Comparison of ENCODE assay signal across 8 mouse cellular contexts in the genomic region with DNA sequence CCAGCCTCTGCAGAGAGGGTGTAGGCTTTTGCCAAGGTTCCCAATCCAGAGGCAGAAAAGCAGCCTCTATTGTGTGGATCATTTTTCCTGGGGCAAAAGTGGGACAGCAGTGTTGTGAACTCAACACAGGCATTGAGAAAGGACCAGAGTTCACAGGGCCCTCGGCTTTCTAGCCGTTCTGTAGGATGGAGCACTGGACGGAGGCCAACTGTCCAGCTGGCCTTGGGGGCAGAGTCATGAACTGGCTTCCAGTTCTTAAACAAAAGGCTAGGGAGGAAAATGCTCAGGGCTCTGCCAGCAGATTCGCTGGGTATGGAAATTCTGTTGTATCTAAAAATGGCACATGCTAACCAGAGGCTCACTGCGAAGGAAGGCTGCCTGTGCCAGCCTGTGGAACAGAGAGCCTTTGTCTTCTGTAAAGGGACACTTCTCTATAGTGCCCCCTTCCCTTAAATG. TPM values are rescaled to one million over a fixed set of nuclear protein-coding genes. Genes with fewer than 3 reads are reported as not detected.
DNase-seq lines count a peak whose midpoint lies in the region; ATAC-seq lines count a peak whose summit lies in the region.

No protein-coding gene starts in this region.

- WGBS in midbrain, embryonic 12.5 days = 59% methylated on average over 5 of the region's 5 CpGs
- 85% methylated on average over 5 of the region's 5 CpGs for WGBS in midbrain, embryonic 10.5 days
- 14% methylated on average over 5 of the region's 5 CpGs for WGBS in forebrain, embryonic 16.5 days
- 59% methylated on average over 5 of the region's 5 CpGs for WGBS in liver, embryonic 12.5 days (ENCODE audit: insufficient replicate concordance)

- H3K4me2 ChIP-seq in midbrain, embryonic 12.5 days (replicated peaks) = no peak overlapping the region
- H3K4me2 ChIP-seq in forebrain, embryonic 16.5 days (ENCODE audit: low read length) = no peak overlapping the region
- no peak overlapping the region for H3K4me2 ChIP-seq in liver, embryonic 12.5 days

- no peak for DNase-seq in midbrain, embryonic 10.5 days (ENCODE audit: low spot score)
- DNase-seq in heart, postnatal 14 days = peak; percentile 67 to 73
- DNase-seq in kidney, postnatal 36 days = peak; percentile 85 to 86
- DNase-seq in retina, embryonic 14.5 days (ENCODE audit: low spot score) = peak; percentile 26
- no peak for DNase-seq in thymus, postnatal 36 days

- H3K27me3 ChIP-seq in midbrain, embryonic 12.5 days = no peaks in the 10 kb centered on the region
- no peaks in the 10 kb centered on the region for H3K27me3 ChIP-seq in midbrain, embryonic 10.5 days (ENCODE audit: low read depth, poor library complexity, severe bottlenecking)
- no peaks in the 10 kb centered on the region for H3K27me3 ChIP-seq in forebrain, embryonic 16.5 days (replicated peaks; ENCODE audit: control insufficient read depth, insufficient read depth, low read length)
- no peaks in the 10 kb centered on the region for H3K27me3 ChIP-seq in liver, embryonic 12.5 days (replicated peaks)

- H3K36me3 ChIP-seq in midbrain, embryonic 12.5 days = no peaks in the 10 kb centered on the region
- H3K36me3 ChIP-seq in midbrain, embryonic 10.5 days = no peaks in the 10 kb centered on the region
- H3K36me3 ChIP-seq in forebrain, embryonic 16.5 days (ENCODE audit: control insufficient read depth, insufficient read depth) = no peaks in the 10 kb centered on the region
- H3K36me3 ChIP-seq in liver, embryonic 12.5 days = no peaks in the 10 kb centered on the region

- peak; percentile 61 for ATAC-seq in midbrain, embryonic 12.5 days (ENCODE audit: low FRiP score, low read depth)
- peak; percentile 91 for ATAC-seq in forebrain, embryonic 16.5 days
- ATAC-seq in liver, embryonic 12.5 days = peak; percentile 57; the same call in 1 of the 2 replicates

- no peak overlapping the region for H3K4me3 ChIP-seq in midbrain, embryonic 12.5 days
- no peak overlapping the region for H3K4me3 ChIP-seq in midbrain, embryonic 10.5 days
- H3K4me3 ChIP-seq in forebrain, embryonic 16.5 days (replicated peaks; ENCODE audit: low read length) = no peak overlapping the region
- H3K4me3 ChIP-seq in liver, embryonic 12.5 days = no peak overlapping the region

- H3K27ac ChIP-seq in midbrain, embryonic 12.5 days (replicated peaks) = peak overlapping the region; percentile 7
- H3K27ac ChIP-seq in midbrain, embryonic 10.5 days (replicated peaks) = no peak overlapping the region; the same call in 1 of the 2 replicates
- H3K27ac ChIP-seq in forebrain, embryonic 16.5 days (ENCODE audit: low read length) = peak overlapping the region; percentile 75
- no peak overlapping the region for H3K27ac ChIP-seq in liver, embryonic 12.5 days

- H3K9ac ChIP-seq in midbrain, embryonic 12.5 days (replicated peaks) = no peak overlapping the region
- H3K9ac ChIP-seq in forebrain, embryonic 16.5 days (replicated peaks; ENCODE audit: low read depth, low read length) = no peak overlapping the region
- no peak overlapping the region for H3K9ac ChIP-seq in liver, embryonic 12.5 days

- H3K4me1 ChIP-seq in midbrain, embryonic 12.5 days = peaks cover 6% of the 10 kb centered on the region; the same call in 1 of the 2 replicates
- H3K4me1 ChIP-seq in midbrain, embryonic 10.5 days = peaks cover 15% of the 10 kb centered on the region
- H3K4me1 ChIP-seq in forebrain, embryonic 16.5 days (replicated peaks; ENCODE audit: control insufficient read depth, insufficient read depth, low read length) = peaks cover 12% of the 10 kb centered on the region
- peaks cover 12% of the 10 kb centered on the region; the same call in 1 of the 2 replicates for H3K4me1 ChIP-seq in liver, embryonic 12.5 days

- intact Hi-C loops in heart, postnatal 14 days (cut with DNase I) = loop anchor here (10.0 kb wide), 2 partner anchors 266 to 1876 kb away; a partner anchor contains a TSS

- no peaks in the 10 kb centered on the region for H3K9me3 ChIP-seq in midbrain, embryonic 12.5 days
- no peaks in the 10 kb centered on the region for H3K9me3 ChIP-seq in midbrain, embryonic 10.5 days (replicated peaks)
- H3K9me3 ChIP-seq in forebrain, embryonic 16.5 days (ENCODE audit: control insufficient read depth, low read length) = no peaks in the 10 kb centered on the region
- no peaks in the 10 kb centered on the region for H3K9me3 ChIP-seq in liver, embryonic 12.5 days (replicated peaks)

RNA-seq across cellular contexts. Expression of a gene that starts 20.5 kb away (rescaled TPM):
- 79.0 and 79.4 TPM in 2 replicates for polyA plus RNA-seq in midbrain, embryonic 12.5 days (2016; fragmentation: Nextera tagmentation; extraction: Ambion mirVana)
- 71.3 and 77.9 TPM in 2 replicates for polyA plus RNA-seq in midbrain, embryonic 10.5 days (2016; fragmentation: Nextera tagmentation; extraction: Ambion mirVana)
- 112 TPM in 2 replicates for polyA plus RNA-seq in forebrain, embryonic 16.5 days (2015; fragmentation: Nextera tagmentation; extraction: Ambion mirVana)
- 10 to 100 TPM; 52.5 to 54.7 TPM for total RNA-seq in heart, postnatal 14 days (2021)
- polyA plus RNA-seq in liver, embryonic 12.5 days (2016; fragmentation: Nextera tagmentation; extraction: Ambion mirVana) = 44.1 and 45.4 TPM in 2 replicates

Comparison
In these comparisons a context has a peak if more than half of its experiments do, and no peak if none do; other contexts are left out.
1. H3K27ac ChIP-seq: peak in midbrain, embryonic 12.5 days (single experiment) and forebrain, embryonic 16.5 days (single experiment); none in midbrain, embryonic 10.5 days (single experiment) and liver, embryonic 12.5 days (single experiment).
2. DNase-seq: peak in heart, postnatal 14 days (2 of 2), kidney, postnatal 36 days (2 of 2) and retina, embryonic 14.5 days (single experiment); none in midbrain, embryonic 10.5 days (single experiment) and thymus, postnatal 36 days (0 of 2).
3. Peak in every context shown above with its lines, with median percentiles within 50 percentile points of each other: ATAC-seq.